Mouse (Mus musculus) heart, embryonic 10.5 days (tissue): ENCODE results near the gene Krt87. TPM values are rescaled to one million over a fixed set of nuclear protein-coding genes. Genes with fewer than 3 reads are reported as not detected.

ENCODE experiments used
- DNase-seq: peaks from one replicate; pipeline ENCODE4 v3.0.0-alpha.2; 2017; ENCODE audit warnings: low spot score
- H3K27ac ChIP-seq: fragments of 300-500 bp; sonication (generic); 2 replicates; pipeline ENCODE4 v1.5.1; 2016; ENCODE audit warnings: mild to moderate bottlenecking
- H3K27me3 ChIP-seq: fragments of 300-500 bp; sonication (generic); 2 replicates; pipeline ENCODE4 v1.6.1; 2016; ENCODE audit warnings: mild to moderate bottlenecking; ENCODE audit not compliant: poor library complexity, insufficient read depth, severe bottlenecking
- H3K36me3 ChIP-seq: fragments of 300-500 bp; sonication (generic); 2 replicates; pipeline ENCODE4 v1.6.1; 2016; ENCODE audit warnings: mild to moderate bottlenecking, moderate library complexity
- H3K4me1 ChIP-seq: fragments of 300-500 bp; sonication (generic); 2 replicates; pipeline ENCODE4 v1.6.1; 2016; ENCODE audit warnings: mild to moderate bottlenecking
- H3K4me3 ChIP-seq: fragments of 300-500 bp; sonication (generic); 2 replicates; pipeline ENCODE4 v1.5.1; 2016; ENCODE audit warnings: mild to moderate bottlenecking, moderate library complexity
- H3K9me3 ChIP-seq: fragments of 300-500 bp; sonication (generic); 2 replicates; pipeline ENCODE4 v1.6.1; 2016; ENCODE audit warnings: mild to moderate bottlenecking, moderate library complexity
- WGBS: fragments of 180-500 bp; shearing (Covaris S2); methylation state at CpG from one replicate; pipeline ENCODE4 v1.1.7; 2016; 5-methylcytosine and 5-hydroxymethylcytosine counted together
- polyA plus RNA-seq: library from polyadenylated mRNA; unstranded; fragments of >200 nt; fragmentation: Nextera tagmentation; extraction: Ambion mirVana; gene quantifications from 2 replicates; pipeline ENCODE4 v1.2.1, GENCODE M21; 2016

Krt87 gene
- polyA plus RNA-seq, 1 experiment from 2014 or later, result not detected

DNA sequence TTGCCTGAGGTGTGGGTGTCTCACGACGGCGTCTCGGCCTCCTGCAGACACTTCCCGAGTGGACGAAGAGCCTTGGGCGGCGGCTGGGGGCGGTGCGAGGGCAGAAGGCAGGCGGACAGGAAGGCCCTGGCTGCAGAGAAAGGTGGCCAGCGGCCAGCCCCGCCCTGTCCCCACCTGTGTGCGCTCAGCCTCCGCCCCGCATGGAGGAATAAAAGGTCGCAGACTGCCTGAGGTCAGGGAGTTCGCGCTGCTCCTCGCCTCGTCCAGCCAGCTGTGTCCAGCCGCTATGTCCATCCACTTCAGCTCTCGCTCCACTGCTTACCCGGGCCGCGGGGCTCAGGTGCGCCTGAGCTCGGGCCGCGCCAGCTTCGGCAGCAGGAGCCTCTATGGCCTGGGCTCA lies 26.4 kb downstream of the Krt87 start:
- Histone ChIP-seq H3K9me3 (no peaks in the 10 kb centered on the region), H3K4me3 (peak overlapping the region; percentile 41), H3K36me3 (no peaks in the 10 kb centered on the region), H3K4me1 (peaks cover 40% of the 10 kb centered on the region), H3K27ac (peak overlapping the region; percentile 71; the same call in 1 of the 2 replicates), H3K27me3 (peaks cover 60% of the 10 kb centered on the region)
- DNase-seq, result no peak
- WGBS, result 17% methylated on average over 31 of the region's 31 CpGs

DNA sequence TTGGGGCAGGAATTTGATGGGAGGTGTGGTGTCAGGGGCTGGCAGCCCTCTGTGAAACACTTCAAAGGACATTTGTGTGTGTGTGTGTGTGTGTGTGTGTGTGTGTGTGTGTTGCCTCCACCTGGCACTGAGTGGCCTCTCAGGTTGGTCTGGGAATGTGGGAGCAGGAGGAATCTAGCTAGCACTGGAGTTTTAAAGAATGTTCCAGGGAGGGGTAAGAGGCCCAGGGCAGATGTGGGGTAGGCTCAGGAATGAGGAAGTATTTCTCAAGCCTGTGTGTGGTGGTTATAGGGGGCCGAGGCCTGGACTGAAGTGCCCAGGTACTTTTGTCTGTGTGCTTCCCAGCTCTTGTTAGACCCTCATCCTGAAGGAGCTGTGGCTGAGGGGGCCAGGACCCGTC lies 27.8 kb downstream of the Krt87 start, which contains the start of gene Krt7:
Gene Krt7 (plus strand): TSS at position 269 of the 400 bp plus-strand sequence.
- H3K4me3 ChIP-seq, result 0 out of 2 replicates have a peak within 1 kb of the TSS, but pooled peaks have one; percentile 41
- no peak for DNase-seq
- H3K36me3 ChIP-seq, result no peaks in the 10 kb centered on the region

DNA sequence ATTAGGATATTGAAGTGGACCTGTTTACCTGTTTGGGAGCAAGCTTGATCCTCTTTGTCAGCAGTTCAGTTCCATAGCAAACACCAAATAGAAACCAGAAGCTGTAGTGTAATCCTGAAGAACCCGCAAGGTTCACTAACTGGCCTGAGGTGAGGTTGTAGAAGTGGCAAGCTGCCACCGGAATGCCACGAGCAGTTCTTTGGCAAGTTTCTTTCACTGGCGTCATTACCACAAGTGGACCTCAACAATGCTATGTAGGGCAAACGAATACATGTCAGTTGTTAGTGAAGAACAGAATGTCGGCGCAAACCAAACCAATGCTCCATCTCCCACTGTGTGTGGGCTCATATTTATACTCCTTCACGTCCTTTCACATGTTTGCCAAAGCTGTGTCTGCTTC lies 40.3 kb downstream of the Krt87 start:
- Histone ChIP-seq H3K36me3 (no peaks in the 10 kb centered on the region), H3K27me3 (peaks cover 3% of the 10 kb centered on the region; the same call in 1 of the 2 replicates), H3K27ac (no peak overlapping the region), H3K4me3 (no peak overlapping the region), H3K9me3 (no peaks in the 10 kb centered on the region), H3K4me1 (peaks cover 4% of the 10 kb centered on the region; the same call in 1 of the 2 replicates)
- no peak for DNase-seq
- WGBS, result 88% methylated on average over 8 of the region's 8 CpGs

More for the DNA sequence above, 27.8 kb downstream of the Krt87 start, which contains the start of gene Krt7:
- Histone ChIP-seq H3K9me3 (no peaks in the 10 kb centered on the region), H3K27me3 (peaks cover 64% of the 10 kb centered on the region), H3K27ac (peak within 1 kb of the TSS; percentile 69; the same call in 1 of the 2 replicates), H3K4me1 (peaks cover 40% of the 10 kb centered on the region)
- 51% methylated on average over 2 of the region's 2 CpGs for WGBS

DNA sequence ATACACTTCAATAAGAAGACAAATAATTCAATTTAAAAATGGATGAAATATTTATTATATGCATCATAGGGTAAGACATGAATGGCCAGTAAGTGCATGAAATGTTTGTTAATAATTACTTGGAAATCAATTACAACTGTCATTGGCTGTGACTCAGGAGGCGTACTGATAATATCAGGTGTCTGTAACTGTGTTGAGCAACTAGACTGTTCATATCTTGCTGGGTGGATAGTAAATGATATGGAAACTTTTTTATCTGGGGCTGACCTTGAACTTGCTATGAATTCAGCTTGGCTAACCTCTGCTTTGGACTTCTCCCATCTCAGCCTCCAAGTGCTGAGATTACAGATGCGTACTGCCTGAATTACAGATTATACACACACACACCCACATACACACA lies 40.9 kb downstream of the Krt87 start:
- Histone ChIP-seq H3K4me1 (peaks cover 4% of the 10 kb centered on the region; the same call in 1 of the 2 replicates), H3K4me3 (no peak overlapping the region), H3K27me3 (peaks cover 6% of the 10 kb centered on the region), H3K27ac (no peak overlapping the region), H3K36me3 (no peaks in the 10 kb centered on the region), H3K9me3 (no peaks in the 10 kb centered on the region)
- DNase-seq, result no peak
- 81% methylated on average over 2 of the region's 2 CpGs for WGBS

DNA sequence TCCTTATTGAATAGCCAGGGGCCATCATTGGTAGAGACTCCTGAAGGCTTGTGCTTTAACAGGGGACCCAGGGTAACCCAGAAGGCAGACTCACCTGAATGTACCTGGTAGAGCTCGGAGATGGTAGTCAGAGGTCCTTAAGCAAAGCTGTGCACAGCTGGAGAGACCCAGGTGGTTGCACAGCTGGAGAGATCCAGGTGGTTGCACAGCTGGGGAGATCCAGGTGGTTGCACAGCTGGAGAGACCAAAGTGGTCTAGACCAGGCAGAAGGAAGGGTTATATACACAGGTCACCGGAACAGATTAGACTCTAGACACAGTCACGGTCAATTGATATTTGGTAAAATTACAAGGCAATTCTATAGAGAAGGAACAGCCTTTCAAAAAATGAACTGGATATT lies 41.7 kb downstream of the Krt87 start:
- DNase-seq, result no peak
- peaks cover 9% of the 10 kb centered on the region for H3K27me3 ChIP-seq
- no peaks in the 10 kb centered on the region for H3K9me3 ChIP-seq
- no peaks in the 10 kb centered on the region for H3K36me3 ChIP-seq
- H3K4me1 ChIP-seq, result peaks cover 4% of the 10 kb centered on the region; the same call in 1 of the 2 replicates
- no peak overlapping the region for H3K4me3 ChIP-seq
- H3K27ac ChIP-seq, result no peak overlapping the region
- WGBS, result 77% methylated on average over 3 of the region's 3 CpGs

DNA sequence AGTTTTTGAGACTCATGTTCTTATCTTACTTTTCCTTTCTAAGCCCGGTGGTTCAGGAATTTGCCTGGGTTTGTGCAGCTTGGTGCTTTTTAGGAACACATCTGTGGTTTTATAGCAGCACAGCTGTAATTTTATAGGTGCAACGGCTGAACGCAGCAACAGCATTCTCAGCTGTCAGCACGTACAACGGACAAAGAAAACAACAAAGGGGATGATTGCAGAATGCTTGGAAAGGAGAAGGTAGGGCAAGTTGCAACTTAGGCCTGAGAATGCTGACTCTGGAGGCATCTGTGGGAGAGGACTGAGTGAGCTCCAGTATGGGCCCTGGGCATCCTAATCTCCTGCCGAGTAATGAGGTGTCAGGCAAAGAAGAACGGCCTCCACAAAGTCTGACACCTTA lies 42.1 kb downstream of the Krt87 start:
- DNase-seq, result no peak
- no peak overlapping the region for H3K27ac ChIP-seq
- no peak overlapping the region for H3K4me3 ChIP-seq
- WGBS, result 35% methylated on average over 7 of the region's 7 CpGs
- H3K9me3 ChIP-seq, result no peaks in the 10 kb centered on the region
- H3K27me3 ChIP-seq, result peaks cover 9% of the 10 kb centered on the region
- peaks cover 4% of the 10 kb centered on the region; the same call in 1 of the 2 replicates for H3K4me1 ChIP-seq
- H3K36me3 ChIP-seq, result no peaks in the 10 kb centered on the region

DNA sequence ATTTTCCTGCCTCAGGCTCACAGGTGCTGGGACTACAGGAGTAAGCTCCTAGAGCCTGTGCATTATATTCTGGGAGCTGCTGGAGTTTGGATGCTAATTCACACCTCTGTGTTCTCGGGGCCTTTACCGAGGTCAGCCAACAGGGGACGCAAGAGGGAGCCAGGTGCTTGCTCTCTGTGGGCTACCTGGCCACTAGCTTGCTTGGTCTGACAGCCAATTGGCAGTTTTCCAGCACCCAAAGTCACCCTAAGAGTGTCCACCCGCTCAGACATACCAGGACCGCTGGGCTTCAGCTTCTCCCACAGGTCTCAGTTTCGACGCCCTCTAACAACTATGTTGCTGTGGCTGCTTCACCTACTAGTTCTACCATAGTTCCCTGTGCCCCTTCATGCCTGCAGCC lies 43.7 kb downstream of the Krt87 start:
- H3K4me1 ChIP-seq, result peaks cover 4% of the 10 kb centered on the region; the same call in 1 of the 2 replicates
- DNase-seq, result no peak
- H3K9me3 ChIP-seq, result no peaks in the 10 kb centered on the region
- peaks cover 9% of the 10 kb centered on the region for H3K27me3 ChIP-seq
- H3K27ac ChIP-seq, result no peak overlapping the region
- H3K36me3 ChIP-seq, result no peaks in the 10 kb centered on the region
- 65% methylated on average over 7 of the region's 7 CpGs for WGBS
- H3K4me3 ChIP-seq, result no peak overlapping the region

DNA sequence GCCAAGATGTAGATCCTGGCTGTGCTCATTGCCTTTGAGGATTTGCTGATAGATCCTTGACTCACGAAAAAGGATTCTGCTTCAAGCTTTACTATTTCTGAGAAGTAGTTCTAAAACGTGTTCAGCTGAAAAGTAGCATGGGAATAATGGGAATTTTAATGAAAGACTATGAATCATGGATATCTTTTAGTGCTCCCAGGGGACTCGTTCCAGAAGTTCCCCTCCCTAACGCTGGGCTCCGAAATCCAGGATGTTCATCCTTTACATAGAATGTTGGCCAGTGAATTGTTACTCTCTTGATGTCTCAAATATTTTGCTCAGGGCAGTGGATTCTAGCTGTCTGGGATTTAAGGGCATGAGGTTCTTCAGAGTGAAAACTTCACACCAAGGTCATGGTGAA lies 46.4 kb downstream of the Krt87 start:
- H3K27me3 ChIP-seq, result peaks cover 16% of the 10 kb centered on the region
- WGBS, result 78% methylated on average over 5 of the region's 5 CpGs
- DNase-seq, result no peak
- H3K27ac ChIP-seq, result no peak overlapping the region
- H3K4me1 ChIP-seq, result peaks cover 23% of the 10 kb centered on the region
- no peaks in the 10 kb centered on the region for H3K9me3 ChIP-seq
- H3K36me3 ChIP-seq, result no peaks in the 10 kb centered on the region
- no peak overlapping the region for H3K4me3 ChIP-seq

DNA sequence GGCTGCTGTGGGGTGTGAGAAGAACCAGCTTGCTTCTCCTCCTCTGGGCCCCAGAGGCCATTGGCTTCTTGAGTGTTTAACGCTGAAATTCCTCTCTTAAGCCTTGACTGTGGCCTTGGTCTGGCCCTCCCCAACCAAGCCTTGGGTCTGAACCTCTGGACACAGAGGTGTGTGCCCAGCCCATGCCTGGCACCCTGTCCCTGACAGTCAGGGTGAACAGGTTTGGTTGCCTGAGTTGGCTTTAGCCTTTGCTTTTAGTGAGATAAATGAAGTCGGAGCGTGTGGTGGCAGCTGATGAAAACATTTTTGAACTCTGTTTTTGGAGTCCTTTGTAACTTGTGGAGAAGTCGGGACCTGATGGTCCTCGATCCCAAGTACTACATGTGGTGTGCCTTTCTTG lies 48.4 kb downstream of the Krt87 start:
- Histone ChIP-seq H3K9me3 (no peaks in the 10 kb centered on the region), H3K27ac (no peak overlapping the region), H3K27me3 (peaks cover 19% of the 10 kb centered on the region; the same call in 1 of the 2 replicates), H3K36me3 (no peaks in the 10 kb centered on the region), H3K4me1 (peaks cover 36% of the 10 kb centered on the region), H3K4me3 (no peak overlapping the region)
- no peak for DNase-seq
- 82% methylated on average over 5 of the region's 5 CpGs for WGBS

DNA sequence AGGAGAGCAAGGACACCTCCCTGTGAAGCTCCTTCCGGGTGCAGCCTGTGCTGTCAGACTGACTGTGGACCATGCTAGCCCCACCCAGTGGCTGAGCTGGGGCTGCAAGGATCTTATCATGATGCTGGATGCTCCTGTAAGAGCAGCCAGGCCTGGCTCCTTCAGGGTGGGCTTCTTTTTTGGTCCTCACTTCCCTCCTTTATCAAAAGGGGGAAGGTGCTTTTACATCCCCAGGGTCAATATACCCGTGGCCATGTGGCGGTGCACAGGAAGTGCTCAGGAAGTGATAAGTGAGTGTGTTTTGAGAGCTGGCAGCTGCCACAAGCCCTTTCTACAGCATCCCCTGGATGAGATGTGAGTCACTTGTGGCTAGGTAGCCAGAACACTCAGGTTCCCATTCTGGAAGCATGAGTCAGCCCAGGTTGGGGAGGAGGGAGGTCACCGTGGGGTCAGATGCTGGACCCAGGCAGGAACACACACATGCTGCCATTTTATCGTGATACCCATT lies 50.5 kb downstream of the Krt87 start:
- Histone ChIP-seq H3K36me3 (no peaks in the 10 kb centered on the region), H3K4me1 (peaks cover 43% of the 10 kb centered on the region), H3K4me3 (no peak overlapping the region), H3K27me3 (peaks cover 20% of the 10 kb centered on the region; the same call in 1 of the 2 replicates), H3K27ac (peak overlapping the region; percentile 37; the same call in 1 of the 2 replicates), H3K9me3 (no peaks in the 10 kb centered on the region)
- 26% methylated on average over 5 of the region's 5 CpGs for WGBS
- no peak for DNase-seq

DNA sequence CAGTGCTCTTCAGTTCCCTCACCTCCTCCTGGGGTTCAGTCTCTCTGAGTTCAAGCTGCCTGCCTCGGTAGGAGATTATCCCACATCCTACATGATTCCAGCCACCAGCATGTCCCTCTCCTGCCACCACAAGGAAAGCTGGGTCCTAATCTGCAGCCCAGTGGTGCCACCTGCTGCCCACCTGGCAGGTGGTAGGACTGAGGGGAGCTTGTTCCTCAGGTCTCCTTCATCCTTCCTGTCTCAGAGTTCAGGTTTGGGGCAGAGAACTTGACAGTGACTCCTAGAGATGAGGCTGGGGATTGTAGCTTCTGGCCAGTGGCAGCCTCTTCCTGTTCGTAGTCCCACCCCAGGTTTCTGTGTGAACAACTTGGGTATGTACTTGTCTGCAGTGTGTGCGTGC lies 51.4 kb downstream of the Krt87 start:
- 48% methylated on average over 3 of the region's 3 CpGs for whole genome bisulfite sequencing
- Histone ChIP-seq H3K27ac (0 out of 2 replicates have a peak overlapping the region, but pooled peaks have one; percentile 23), H3K36me3 (no peaks in the 10 kb centered on the region), H3K9me3 (no peaks in the 10 kb centered on the region), H3K4me1 (peaks cover 47% of the 10 kb centered on the region), H3K27me3 (peaks cover 20% of the 10 kb centered on the region), H3K4me3 (no peak overlapping the region)
- DNase-seq, result no peak

DNA sequence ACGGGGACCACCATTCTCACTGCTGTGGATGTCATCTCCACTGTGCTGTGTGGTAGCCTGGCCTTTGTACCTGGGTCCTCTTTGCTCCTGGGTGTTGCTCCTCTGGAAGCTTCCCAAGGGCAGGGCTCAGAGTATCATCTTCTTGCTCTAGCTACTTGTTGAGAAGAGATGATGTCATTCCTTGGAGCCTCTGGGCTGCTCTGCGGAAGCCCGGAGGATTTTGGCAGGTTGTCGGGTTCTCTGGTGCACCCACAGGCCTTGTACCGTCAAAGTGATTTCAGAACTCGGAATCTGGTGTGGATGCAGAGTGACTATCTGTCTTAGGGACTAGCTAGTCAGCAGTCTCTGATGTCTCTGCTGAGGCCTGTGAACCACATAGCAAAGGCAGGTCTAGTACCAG lies 53.5 kb downstream of the Krt87 start:
- DNase-seq, result no peak
- H3K4me1 ChIP-seq, result peaks cover 63% of the 10 kb centered on the region
- WGBS, result 71% methylated on average over 6 of the region's 6 CpGs

DNA sequence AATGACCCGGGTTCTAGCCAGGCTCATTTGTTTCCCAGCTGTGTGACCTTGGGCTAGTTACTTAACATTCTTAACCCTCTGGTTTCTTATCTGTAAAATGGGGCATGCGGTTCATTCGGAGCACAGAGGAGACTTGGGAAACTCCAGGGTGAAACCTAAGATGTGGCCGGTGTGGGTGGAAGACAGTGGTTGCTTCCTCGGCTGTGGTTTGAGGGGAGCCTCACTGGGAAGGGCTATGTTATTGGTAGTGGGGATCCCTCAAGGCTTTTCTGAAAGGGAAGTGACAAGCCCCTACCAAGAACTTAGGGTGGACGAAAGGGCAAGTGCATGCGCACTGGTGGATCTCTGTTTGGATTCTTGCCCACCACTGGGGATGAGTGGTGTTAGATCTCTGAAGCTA lies 54.0 kb downstream of the Krt87 start:
- H3K27me3 ChIP-seq, result peaks cover 29% of the 10 kb centered on the region
- 65% methylated on average over 7 of the region's 7 CpGs for WGBS
- H3K36me3 ChIP-seq, result no peaks in the 10 kb centered on the region
- H3K27ac ChIP-seq, result no peak overlapping the region
- H3K4me3 ChIP-seq, result no peak overlapping the region
- peaks cover 63% of the 10 kb centered on the region for H3K4me1 ChIP-seq
- no peaks in the 10 kb centered on the region for H3K9me3 ChIP-seq
- no peak for DNase-seq

More for the DNA sequence above, 53.5 kb downstream of the Krt87 start:
- H3K9me3 ChIP-seq, result no peaks in the 10 kb centered on the region
- H3K4me3 ChIP-seq, result no peak overlapping the region
- peaks cover 29% of the 10 kb centered on the region for H3K27me3 ChIP-seq
- H3K36me3 ChIP-seq, result no peaks in the 10 kb centered on the region
- H3K27ac ChIP-seq, result no peak overlapping the region

DNA sequence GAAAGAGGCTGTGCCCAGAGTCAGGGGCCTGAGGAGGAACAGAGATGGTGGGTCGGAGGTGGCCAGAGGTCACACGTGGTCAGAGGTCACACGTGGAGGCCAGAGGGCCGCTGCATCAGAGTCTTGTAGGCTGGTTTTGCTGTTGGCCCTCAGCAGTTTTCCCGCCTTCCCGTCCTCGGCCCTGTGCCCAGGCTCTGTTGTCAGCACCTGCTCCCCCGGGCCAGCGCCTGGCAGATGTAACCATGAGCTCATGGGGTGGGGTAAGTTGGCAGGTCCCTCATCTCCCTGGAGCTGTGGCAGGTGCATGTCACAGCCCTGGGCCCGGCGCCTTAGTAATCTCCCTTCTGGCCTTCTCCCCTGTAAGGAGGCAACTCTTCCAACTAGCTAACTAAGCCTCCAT lies 55.8 kb downstream of the Krt87 start:
- Histone ChIP-seq H3K9me3 (no peaks in the 10 kb centered on the region), H3K4me3 (no peak overlapping the region), H3K4me1 (peaks cover 50% of the 10 kb centered on the region), H3K27ac (no peak overlapping the region), H3K36me3 (no peaks in the 10 kb centered on the region), H3K27me3 (peaks cover 36% of the 10 kb centered on the region)
- WGBS, result 77% methylated on average over 11 of the region's 11 CpGs
- no peak for DNase-seq
